ENCODE assay signal across 7 mouse cellular contexts in the genomic region with DNA sequence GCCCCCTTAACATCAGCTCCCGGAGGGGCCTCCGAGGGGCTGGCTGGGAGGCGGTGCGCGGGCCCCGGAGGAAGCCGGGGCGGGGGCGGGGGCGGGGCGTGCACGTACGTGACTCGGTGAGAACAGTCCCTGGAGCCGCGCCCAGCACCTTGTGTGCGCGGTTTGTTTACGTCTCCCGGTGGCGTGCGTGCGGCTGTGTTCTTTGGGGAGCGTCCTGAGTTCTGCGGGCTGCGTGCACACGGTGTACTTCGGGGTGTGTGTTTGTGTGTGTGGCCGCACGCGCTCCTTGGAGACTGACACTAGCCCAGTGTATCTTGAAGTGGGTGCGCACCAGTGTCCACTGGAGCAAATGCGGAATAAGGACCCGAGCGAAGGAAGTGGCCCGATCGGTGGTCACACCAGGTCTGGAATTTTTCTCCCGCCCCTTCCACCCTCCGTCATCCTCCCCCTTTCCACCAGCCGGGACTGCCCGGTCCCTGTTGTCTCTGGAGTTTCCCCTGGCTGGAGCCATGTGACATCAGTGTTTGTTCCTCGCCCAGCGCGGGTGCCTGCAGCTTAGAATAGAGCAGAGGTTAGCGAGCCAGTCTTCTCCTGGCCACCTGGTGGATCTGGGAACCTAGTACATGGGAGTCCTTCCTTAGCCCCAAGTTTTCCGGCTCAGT. TPM values are rescaled to one million over a fixed set of nuclear protein-coding genes. Genes with fewer than 3 reads are reported as not detected.
DNase-seq lines count a peak whose midpoint lies in the region; ATAC-seq and TF ChIP-seq lines count a peak whose summit lies in the region.

No protein-coding gene starts in this region.

- H3K9me3 ChIP-seq in heart, postnatal 0 days (replicated peaks; ENCODE audit: control insufficient read depth, low read length): no peaks in the 10 kb centered on the region

- under 1% methylated on average over 40 of the region's 46 CpGs for WGBS in heart, postnatal 0 days
- WGBS in macrophage (ENCODE audit: missing documents): under 1% methylated on average over 46 of the region's 46 CpGs
- WGBS in small intestine, adult 2 months: under 1% methylated on average over 46 of the region's 46 CpGs

- no peak for TF ChIP-seq POLR2A in embryonic fibroblast, embryonic 13.5 days (IDR thresholded peaks at IDR 0.05; ENCODE audit: low read depth, low read length)
- no peak for TF ChIP-seq POLR2A in small intestine, adult 2 months (IDR thresholded peaks at IDR 0.05; ENCODE audit: low read depth, low read length)

- H3K4me1 ChIP-seq in embryonic fibroblast, embryonic 13.5 days (ENCODE audit: control insufficient read depth, insufficient read depth, low read length): peaks cover 5% of the 10 kb centered on the region
- H3K4me1 ChIP-seq in heart, postnatal 0 days (ENCODE audit: control insufficient read depth, insufficient read depth): peaks cover 31% of the 10 kb centered on the region
- H3K4me1 ChIP-seq in small intestine, adult 2 months (ENCODE audit: control insufficient read depth, insufficient read depth, insufficient read length, low read length): peaks cover 22% of the 10 kb centered on the region

- no peak; the same call in 1 of the 2 replicates for TF ChIP-seq EP300 in heart, postnatal 0 days (IDR thresholded peaks at IDR 0.05; ENCODE audit: low read depth)

- TF ChIP-seq CTCF in embryonic fibroblast, embryonic 13.5 days (IDR thresholded peaks at IDR 0.05; ENCODE audit: borderline replicate concordance, insufficient read depth, low read length): no peak
- peak; percentile 44 for TF ChIP-seq CTCF in heart, postnatal 0 days (IDR thresholded peaks at IDR 0.05; ENCODE audit: low read depth)
- TF ChIP-seq CTCF in small intestine, adult 2 months (IDR thresholded peaks at IDR 0.05; ENCODE audit: extremely low read depth, insufficient read length, insufficient replicate concordance, low read depth, low read length): peak; percentile 29; the same call in 1 of the 2 replicates

- peak overlapping the region; percentile 91 for H3K4me2 ChIP-seq in heart, postnatal 0 days (ENCODE audit: low read depth, low read length)

- H3K4me3 ChIP-seq in embryonic fibroblast, embryonic 13.5 days (ENCODE audit: insufficient read depth, low read length): peak overlapping the region; percentile 79
- peak overlapping the region; percentile 85 for H3K4me3 ChIP-seq in heart, postnatal 0 days (ENCODE audit: low read depth, low read length)
- peak overlapping the region; percentile 38 for H3K4me3 ChIP-seq in macrophage (ENCODE audit: inconsistent target)
- peak overlapping the region; percentile 72 for H3K4me3 ChIP-seq in small intestine, adult 2 months (ENCODE audit: low read depth, low read length)

- H3K9ac ChIP-seq in heart, postnatal 0 days (replicated peaks; ENCODE audit: low read depth, low read length): peak overlapping the region; percentile 84

- peak; percentile 77 for DNase-seq in ES-CJ7 (ENCODE audit: low read depth, low spot score)
- DNase-seq in adrenal gland, adult (ENCODE audit: inconsistent age in 2 of 2, low spot score in 1 of 2): peak; percentile 73 to 86
- peak; percentile 88 for DNase-seq in heart, postnatal 0 days (ENCODE audit: low spot score)
- DNase-seq in kidney, postnatal 14 days: peak; percentile 80

- no peaks in the 10 kb centered on the region for H3K36me3 ChIP-seq in heart, postnatal 0 days (replicated peaks; ENCODE audit: control insufficient read depth, insufficient read depth, low read length)
- H3K36me3 ChIP-seq in macrophage (ENCODE audit: inconsistent target): no peaks in the 10 kb centered on the region
- no peaks in the 10 kb centered on the region for H3K36me3 ChIP-seq in small intestine, adult 2 months (ENCODE audit: control insufficient read depth, insufficient read depth, low read length)

- H3K27ac ChIP-seq in embryonic fibroblast, embryonic 13.5 days (ENCODE audit: insufficient read depth, low read length): peak overlapping the region; percentile 76
- H3K27ac ChIP-seq in heart, postnatal 0 days (ENCODE audit: low read depth): peak overlapping the region; percentile 98
- no peak overlapping the region; the same call in 1 of the 2 replicates for H3K27ac ChIP-seq in macrophage
- peak overlapping the region; percentile 82 for H3K27ac ChIP-seq in small intestine, adult 2 months (ENCODE audit: insufficient read depth, low read depth, low read length)

- peak; percentile 81 for ATAC-seq in heart, postnatal 0 days (ENCODE audit: insufficient read depth, low read depth)

- no peaks in the 10 kb centered on the region; the same call in 1 of the 2 replicates for H3K79me2 ChIP-seq in macrophage (ENCODE audit: inconsistent target)

- no peaks in the 10 kb centered on the region for H3K27me3 ChIP-seq in heart, postnatal 0 days (ENCODE audit: control insufficient read depth, insufficient read depth, low read length)
- H3K27me3 ChIP-seq in small intestine, adult 2 months (ENCODE audit: control insufficient read depth, insufficient read depth, low read length): no peaks in the 10 kb centered on the region

RNA-seq across cellular contexts. Expression of gene Maff, which starts 1.6 kb away (rescaled TPM):
- 11.7 and 13.8 TPM in 2 replicates for polyA plus RNA-seq in embryonic fibroblast, embryonic 13.5 days (2011; ENCODE audit: insufficient read length, low read depth, missing spikeins)
- total RNA-seq in heart, postnatal 0 days (2014; rRNA removed; ENCODE audit: low replicate concordance): 12.9 and 19.4 TPM in 2 replicates
- polyA plus RNA-seq in heart, postnatal 0 days (2015; fragmentation: Nextera tagmentation; extraction: Ambion mirVana): 1.8 and 2.9 TPM in 2 replicates
- 100 to 1,000 TPM in 6 of 26 experiments, 10 to 100 TPM in 13, 1 to 10 TPM in 6, under 1 TPM in 1; 0.69 to 224 (median 51.8) TPM for total RNA-seq in macrophage (2018; cell fraction: chromatin; rRNA removed)
- 100 to 1,000 TPM in 4 of 26 experiments, 10 to 100 TPM in 9, 1 to 10 TPM in 12, under 1 TPM in 1; 0.74 to 189 (median 14.3) TPM for total RNA-seq in macrophage (2018; cell fraction: cytosol; rRNA removed)
- 100 to 1,000 TPM in 10 of 26 experiments, 10 to 100 TPM in 10, 1 to 10 TPM in 4, under 1 TPM in 1, not detected in 1; 0.77 to 247 (median 56.4) TPM for total RNA-seq in macrophage (2018; cell fraction: nucleus; rRNA removed)
- polyA plus RNA-seq in macrophage (2018): 0.80 to 4.1 TPM (median 1.8 TPM) in 3 replicates
- 9.4 and 28.5 TPM in 2 replicates for polyA plus RNA-seq in small intestine, adult 2 months (2012; rRNA removed)

RNA-seq across cellular contexts. Expression of gene Pla2g6, which starts 19.8 kb away (rescaled TPM):
- 7.4 and 11.3 TPM in 2 replicates for polyA plus RNA-seq in embryonic fibroblast, embryonic 13.5 days (2011; ENCODE audit: insufficient read length, low read depth, missing spikeins)
- 14.1 and 20.3 TPM in 2 replicates for total RNA-seq in heart, postnatal 0 days (2014; rRNA removed; ENCODE audit: low replicate concordance)
- polyA plus RNA-seq in heart, postnatal 0 days (2015; fragmentation: Nextera tagmentation; extraction: Ambion mirVana): 7.1 and 7.9 TPM in 2 replicates
- 10 to 100 TPM in 25 of 26 experiments, 1 to 10 TPM in 1; 5.2 to 39.9 (median 23.9) TPM for total RNA-seq in macrophage (2018; cell fraction: chromatin; rRNA removed)
- total RNA-seq in macrophage (2018; cell fraction: cytosol; rRNA removed): 1 to 10 TPM; 2.4 to 5.7 (median 5.1) TPM
- 10 to 100 TPM in 19 of 26 experiments, 1 to 10 TPM in 7; 6.0 to 24.3 (median 13.6) TPM for total RNA-seq in macrophage (2018; cell fraction: nucleus; rRNA removed)
- polyA plus RNA-seq in macrophage (2018): 4.5 to 6.8 TPM (median 5.8 TPM) in 3 replicates
- polyA plus RNA-seq in small intestine, adult 2 months (2012; rRNA removed): 24.1 and 40.2 TPM in 2 replicates

RNA-seq across cellular contexts. Expression of gene Tmem184b, which starts 55.4 kb away (rescaled TPM):
- 82.2 and 98.9 TPM in 2 replicates for polyA plus RNA-seq in embryonic fibroblast, embryonic 13.5 days (2011; ENCODE audit: insufficient read length, low read depth, missing spikeins)
- total RNA-seq in heart, postnatal 0 days (2014; rRNA removed; ENCODE audit: low replicate concordance): 70.6 and 111 TPM in 2 replicates
- polyA plus RNA-seq in heart, postnatal 0 days (2015; fragmentation: Nextera tagmentation; extraction: Ambion mirVana): 31.8 and 32.7 TPM in 2 replicates
- total RNA-seq in macrophage (2018; cell fraction: chromatin; rRNA removed): 100 to 1,000 TPM in 4 of 26 experiments, 10 to 100 TPM in 22; 28.7 to 169 (median 80.3) TPM
- total RNA-seq in macrophage (2018; cell fraction: cytosol; rRNA removed): 100 to 1,000 TPM in 7 of 26 experiments, 10 to 100 TPM in 19; 38.4 to 119 (median 77.1) TPM
- total RNA-seq in macrophage (2018; cell fraction: nucleus; rRNA removed): 100 to 1,000 TPM in 12 of 26 experiments, 10 to 100 TPM in 14; 36.9 to 193 (median 93.6) TPM
- 40.4 to 55.8 TPM (median 48.1 TPM) in 3 replicates for polyA plus RNA-seq in macrophage (2018)
- 80.3 and 168 TPM in 2 replicates for polyA plus RNA-seq in small intestine, adult 2 months (2012; rRNA removed)
